Mouse (Mus musculus): ENCODE measurements around the gene Rnf20.
"Not testable (repeated sequence)": the region's sequence is repeated elsewhere in the genome, so short reads cannot be mapped to it uniquely, and the experiment has no call there.

Rnf20 gene

GRCm38 (mm10) chr4:49631319-49632138 is at the start of gene Rnf20:
Gene Rnf20, plus strand, starts transcription at chr4:49632006.
- peak; percentile 95 for DNase-seq (ENCODE audit: extremely low spot score)

- no peak for DNase-seq (ENCODE audit: extremely low spot score)
These were observed 47.6 kb upstream of the Rnf20 start for GRCm38 (mm10) chr4:49583965-49584831.

GRCm38 (mm10) chr4:49585524-49586101 is 46.2 kb upstream of the Rnf20 start:
- DNase-seq (ENCODE audit: extremely low spot score): no peak

- DNase-seq (ENCODE audit: extremely low spot score): no peak
These were observed 45.0 kb upstream of the Rnf20 start for GRCm38 (mm10) chr4:49586811-49587210.

- DNase-seq (ENCODE audit: extremely low spot score): no peak
These were observed 41.7 kb upstream of the Rnf20 start for GRCm38 (mm10) chr4:49590152-49590551.

- DNase-seq (ENCODE audit: extremely low spot score): no peak
These were observed 35.0 kb upstream of the Rnf20 start for GRCm38 (mm10) chr4:49596846-49597182.

- peak; percentile 80 for DNase-seq (ENCODE audit: extremely low spot score)
These were observed 34.4 kb upstream of the Rnf20 start, which contains the start of gene Tmem246 for GRCm38 (mm10) chr4:49597183-49598100. Gene Tmem246, minus strand, starts transcription at chr4:49597876.

- DNase-seq (ENCODE audit: extremely low spot score): no peak
These were observed 28.6 kb upstream of the Rnf20 start for GRCm38 (mm10) chr4:49603161-49603560.

GRCm38 (mm10) chr4:49604016-49604546 is 27.7 kb upstream of the Rnf20 start:
- DNase-seq (ENCODE audit: extremely low spot score): no peak

GRCm38 (mm10) chr4:49604616-49605015 is 27.2 kb upstream of the Rnf20 start:
- no peak for DNase-seq (ENCODE audit: extremely low spot score)

GRCm38 (mm10) chr4:49605459-49605858 is 26.3 kb upstream of the Rnf20 start:
- no peak for DNase-seq (ENCODE audit: extremely low spot score)

GRCm38 (mm10) chr4:49616924-49617323 is 14.9 kb upstream of the Rnf20 start:
- no peak for DNase-seq (ENCODE audit: extremely low spot score)

- not testable (repeated sequence) for DNase-seq (ENCODE audit: extremely low spot score)
These were observed 11.9 kb upstream of the Rnf20 start for GRCm38 (mm10) chr4:49619861-49620260.

- no peak for DNase-seq (ENCODE audit: extremely low spot score)
These were observed 9.5 kb upstream of the Rnf20 start for GRCm38 (mm10) chr4:49622272-49622671.

GRCm38 (mm10) chr4:49623916-49624315 is 7.9 kb upstream of the Rnf20 start:
- DNase-seq (ENCODE audit: extremely low spot score): no peak

GRCm38 (mm10) chr4:49624969-49625368 is 6.8 kb upstream of the Rnf20 start:
- DNase-seq (ENCODE audit: extremely low spot score): not testable (repeated sequence)

GRCm38 (mm10) chr4:49626973-49627372 is 4.8 kb upstream of the Rnf20 start:
- DNase-seq (ENCODE audit: extremely low spot score): peak; percentile 60

GRCm38 (mm10) chr4:49628941-49629340 is 2.9 kb upstream of the Rnf20 start:
- no peak for DNase-seq (ENCODE audit: extremely low spot score)

- DNase-seq (ENCODE audit: extremely low spot score): no peak
These were observed 304 bp downstream of the Rnf20 start for GRCm38 (mm10) chr4:49632139-49632481.

- no peak for DNase-seq (ENCODE audit: extremely low spot score)
These were observed 6.0 kb downstream of the Rnf20 start for GRCm38 (mm10) chr4:49637821-49638220.

- no peak for DNase-seq (ENCODE audit: extremely low spot score)
These were observed 8.1 kb downstream of the Rnf20 start for GRCm38 (mm10) chr4:49639913-49640312.
